Mouse (Mus musculus): ENCODE measurements around the gene Frmd5.

Gene Frmd5

GRCm38 (mm10) chr2:121615199-121615559 is 191.7 kb downstream of the Frmd5 start:
- no peak for DNase-seq

GRCm38 (mm10) chr2:121614483-121615198 is 192.2 kb downstream of the Frmd5 start:
- DNase-seq: peak; percentile 61

GRCm38 (mm10) chr2:121612112-121612511 is 194.8 kb downstream of the Frmd5 start:
- DNase-seq: no peak

GRCm38 (mm10) chr2:121610008-121610884 is 196.6 kb downstream of the Frmd5 start:
- DNase-seq: no peak

- DNase-seq: no peak
Measured at GRCm38 (mm10) chr2:121609141-121609724, 197.7 kb downstream of the Frmd5 start.

- DNase-seq: no peak
Measured at GRCm38 (mm10) chr2:121602397-121602796, 204.5 kb downstream of the Frmd5 start.

GRCm38 (mm10) chr2:121601543-121601942 is 205.3 kb downstream of the Frmd5 start:
- no peak for DNase-seq

- no peak for DNase-seq
Measured at GRCm38 (mm10) chr2:121600736-121601135, 206.2 kb downstream of the Frmd5 start.

- no peak for DNase-seq
Measured at GRCm38 (mm10) chr2:121598249-121598648, 208.6 kb downstream of the Frmd5 start.

GRCm38 (mm10) chr2:121596621-121597020 is 210.3 kb downstream of the Frmd5 start:
- DNase-seq: peak; percentile 75

GRCm38 (mm10) chr2:121594660-121595291 is 212.1 kb downstream of the Frmd5 start:
- DNase-seq: no peak

GRCm38 (mm10) chr2:121594131-121594530 is 212.8 kb downstream of the Frmd5 start:
- DNase-seq: no peak

GRCm38 (mm10) chr2:121588309-121588694 is 218.6 kb downstream of the Frmd5 start:
- DNase-seq: no peak

GRCm38 (mm10) chr2:121587523-121588308 is 219.2 kb downstream of the Frmd5 start:
- DNase-seq: peak; percentile 81

GRCm38 (mm10) chr2:121584705-121585104 is 222.2 kb downstream of the Frmd5 start:
- DNase-seq: no peak

GRCm38 (mm10) chr2:121583468-121584116 is 223.3 kb downstream of the Frmd5 start:
- peak; percentile 67 for DNase-seq

- peak; percentile 61 for DNase-seq
Measured at GRCm38 (mm10) chr2:121582809-121583376, 224.0 kb downstream of the Frmd5 start.

GRCm38 (mm10) chr2:121575741-121576201 is 231.1 kb downstream of the Frmd5 start:
- DNase-seq: no peak

- DNase-seq: no peak
Measured at GRCm38 (mm10) chr2:121574066-121574630, 232.7 kb downstream of the Frmd5 start.

GRCm38 (mm10) chr2:121571780-121572179 is 235.1 kb downstream of the Frmd5 start:
- peak; percentile 92 for DNase-seq
